Mouse (Mus musculus): Measurements from ENCODE around the gene Aqp9.

DNA sequence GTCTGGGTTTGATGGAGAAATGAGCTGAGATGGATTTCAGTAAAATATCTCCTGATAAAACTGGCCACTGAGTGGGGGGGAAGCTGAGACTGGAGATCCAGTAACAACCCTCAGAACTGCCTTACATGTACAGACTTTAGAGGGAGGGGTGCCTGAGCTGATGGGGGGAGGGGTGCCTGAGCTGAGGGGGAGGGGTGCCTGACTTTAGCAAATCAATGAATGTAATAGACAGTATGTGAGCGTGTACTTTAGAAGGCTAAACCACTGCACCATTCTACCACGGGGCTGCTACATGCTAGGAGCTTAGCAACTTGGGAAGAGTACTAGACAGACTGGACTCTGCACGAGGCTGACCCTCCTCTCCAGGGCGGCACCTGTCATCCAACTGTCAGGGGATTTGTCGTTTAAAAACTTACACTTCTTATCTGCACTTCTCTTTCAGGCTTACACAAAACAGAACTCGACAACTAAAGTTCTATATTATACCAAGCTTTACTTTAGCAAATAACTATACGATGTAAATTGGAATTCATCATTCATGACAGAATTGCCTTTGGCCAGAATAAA lies 9.3 kb downstream of the Aqp9 start:
- TF ChIP-seq CTCF (IDR thresholded peaks at IDR 0.05; ENCODE audit: extremely low read depth, insufficient read depth, low read length) (no peak), POLR2A (IDR thresholded peaks at IDR 0.05; ENCODE audit: extremely low read depth, insufficient read depth, low read length) (no peak)

All from cortical plate, adult 2 months (tissue).